Mouse (Mus musculus) layer of hippocampus, postnatal 10 days (tissue): ENCODE measurements around the gene A930009A15Rik. TPM values are rescaled to one million over a fixed set of nuclear protein-coding genes. Genes with fewer than 3 reads are reported as not detected.

Experiments used
- DNase-seq, 2 experiments: peaks; one replicate each; pipeline ENCODE4 v3.0.0; 2021; ENCODE audit warnings: low spot score in 2 of 2
- total RNA-seq, 2 experiments: library from RNA; stranded (reverse); gene quantifications; 2 replicates each; pipeline ENCODE4 v1.2.3; 2021

The A930009A15Rik gene
- total RNA-seq, 2 experiments from 2014 or later: 1.1 to 1.8 TPM

DNA sequence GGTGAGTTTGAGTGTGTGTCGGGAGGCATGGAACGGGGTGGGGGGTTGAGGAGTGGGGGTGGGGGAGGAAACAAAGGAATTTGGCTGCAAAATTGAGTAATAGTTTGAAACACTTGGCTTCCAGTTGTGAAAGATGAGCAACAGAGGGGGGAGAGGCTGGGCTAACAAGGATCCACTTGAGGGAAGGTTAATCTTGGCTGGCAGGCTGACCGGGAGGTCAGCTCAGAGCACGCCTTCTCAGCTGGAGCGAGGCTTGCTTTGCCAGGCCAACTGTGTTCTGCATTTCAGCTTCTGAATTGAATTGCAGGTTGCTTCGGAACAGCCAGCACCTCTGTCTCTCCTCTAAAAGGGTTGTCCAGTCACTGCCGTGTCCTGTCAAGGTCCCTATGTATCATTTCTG is 9.7 kb downstream of the A930009A15Rik start:
- DNase-seq: no peak

DNA sequence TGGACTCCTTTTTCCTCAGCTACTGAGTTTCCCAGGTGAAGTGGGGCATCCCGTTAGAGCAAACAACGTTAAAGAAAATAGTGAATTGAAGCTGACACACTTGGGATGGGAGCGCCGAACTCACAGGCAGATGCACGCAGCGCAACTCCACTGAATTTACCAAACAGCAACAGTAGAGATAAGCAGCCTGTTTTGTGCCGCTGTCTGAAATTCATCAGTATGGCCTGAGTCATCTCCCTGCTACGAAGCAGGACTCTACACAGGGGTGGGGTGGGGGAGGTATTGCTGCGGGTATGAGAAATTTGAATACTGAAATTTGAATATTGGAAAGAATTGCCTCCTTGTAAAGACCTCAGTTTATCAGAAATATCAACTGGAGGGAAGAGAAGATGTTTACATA is 12.2 kb downstream of the A930009A15Rik start:
- no peak for DNase-seq

DNA sequence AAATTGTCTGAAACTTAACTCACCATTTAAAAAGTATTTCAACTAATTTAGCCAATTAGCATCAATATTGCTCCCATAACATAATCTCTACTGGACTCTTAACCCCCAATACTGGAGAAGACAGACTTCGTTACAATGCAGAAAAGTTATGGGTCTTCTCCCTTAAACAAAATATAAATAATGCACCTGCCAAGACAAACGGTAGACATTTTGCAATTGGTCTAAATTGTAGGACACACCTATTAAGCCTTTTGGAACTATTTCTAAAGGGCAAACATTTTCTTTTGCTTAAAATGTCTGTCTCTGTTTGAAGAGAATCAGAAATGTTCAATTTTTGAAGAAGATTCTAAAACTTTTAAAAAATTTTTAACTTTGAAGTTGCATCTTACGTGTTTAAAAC is 13.3 kb downstream of the A930009A15Rik start:
- no peak for DNase-seq

DNA sequence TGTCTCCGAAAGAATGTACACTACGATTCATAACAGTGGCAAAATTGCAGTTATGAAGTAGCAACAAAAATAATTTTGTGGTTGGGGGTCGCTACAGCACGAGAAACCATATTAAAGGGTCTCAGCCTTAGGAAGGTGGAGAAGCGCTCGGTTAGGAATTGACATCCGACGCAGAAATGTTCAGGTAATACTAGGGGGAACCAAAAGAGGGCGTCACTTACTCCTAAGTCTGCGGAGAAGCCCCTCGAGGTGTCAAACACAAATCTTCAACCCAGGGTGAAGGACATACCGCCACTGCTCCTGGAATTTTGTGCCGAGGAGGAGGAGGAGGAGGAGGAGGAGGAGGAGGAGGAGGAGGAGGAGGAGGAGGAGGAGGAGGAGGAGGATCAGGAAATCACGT is 14.9 kb downstream of the A930009A15Rik start:
- DNase-seq: no peak

DNA sequence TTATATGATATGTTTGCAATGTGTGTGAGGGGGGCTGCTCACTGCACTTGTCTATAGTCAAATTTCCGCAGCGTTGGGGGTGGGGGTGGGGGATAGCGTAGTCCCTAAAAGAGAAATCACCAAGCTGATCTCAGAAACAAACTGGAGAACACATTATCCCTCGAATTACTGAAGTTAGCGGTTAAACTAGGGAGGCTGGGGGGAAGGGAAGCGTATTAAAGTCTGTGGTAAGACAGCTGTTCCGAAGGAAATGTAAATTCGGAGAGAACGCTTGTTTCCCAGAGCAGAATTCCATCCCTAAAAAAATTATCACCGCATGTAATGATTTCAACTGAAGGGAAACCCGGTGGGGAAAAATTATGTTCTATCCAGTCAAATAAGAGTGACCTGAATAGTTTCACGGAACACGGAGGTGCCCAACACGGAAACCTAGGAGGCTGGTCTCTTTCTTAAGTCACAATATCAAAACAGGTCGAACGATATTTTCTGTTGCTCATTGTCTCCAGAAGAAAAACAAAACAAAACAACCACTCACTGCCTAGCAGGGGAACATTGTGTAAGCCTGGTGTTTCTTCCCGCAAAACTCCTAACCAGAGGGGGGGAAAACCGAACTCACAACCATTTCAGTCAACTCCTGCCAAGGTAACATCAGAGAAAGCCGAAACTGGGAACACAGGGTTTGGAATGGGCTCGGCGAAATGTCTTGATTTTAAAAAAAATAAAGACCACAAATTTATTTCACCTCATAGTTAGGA is 15.9 kb downstream of the A930009A15Rik start:
- DNase-seq: no peak

DNA sequence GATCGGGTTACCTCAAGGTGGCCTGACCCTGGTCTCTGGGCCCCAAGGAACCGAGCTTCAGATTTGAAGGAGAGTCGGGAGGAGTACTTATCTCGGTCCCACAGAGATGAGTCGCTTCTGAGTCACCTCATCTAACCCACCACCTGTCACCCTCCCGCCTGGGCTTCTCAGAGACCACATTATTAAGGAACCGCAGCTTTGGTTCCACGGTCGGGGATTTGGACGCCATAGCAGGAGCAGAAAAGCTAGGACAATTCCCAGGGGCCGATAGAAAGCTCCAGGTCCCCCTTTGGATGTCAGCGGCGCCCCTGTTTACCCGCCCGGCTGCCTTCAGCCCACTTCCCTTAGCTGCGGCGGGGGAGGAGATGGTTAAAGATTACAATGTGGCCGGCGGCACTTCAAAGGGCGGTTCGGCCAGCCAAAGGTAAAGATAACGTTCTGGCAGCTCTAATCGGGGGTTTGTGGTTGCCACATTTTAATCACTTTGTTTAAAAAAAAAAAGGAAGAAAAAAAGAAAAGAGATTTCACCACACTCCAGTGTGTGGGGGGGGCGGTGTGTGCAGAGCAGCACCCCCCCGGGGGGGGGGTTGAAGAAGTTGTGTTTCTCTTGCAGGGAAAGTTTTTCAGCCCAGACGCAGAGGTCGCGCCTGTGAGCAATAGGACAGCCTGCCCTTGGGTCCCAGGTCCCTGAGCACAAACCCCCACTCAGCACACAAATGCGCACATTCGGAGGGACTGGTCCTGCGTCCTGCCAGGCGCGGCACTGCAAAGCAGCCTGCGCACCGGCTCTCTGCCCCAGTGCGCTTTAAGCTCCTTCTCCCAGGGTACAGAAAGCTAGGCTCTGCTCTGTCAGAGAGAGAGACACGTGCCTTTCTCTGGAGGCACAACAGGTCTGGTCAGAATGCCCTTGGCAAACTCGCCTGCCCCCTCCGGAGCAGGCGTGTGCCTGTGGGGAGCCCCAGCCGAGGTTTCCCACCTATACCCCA is 16.8 kb downstream of the A930009A15Rik start:
- DNase-seq: no peak

DNA sequence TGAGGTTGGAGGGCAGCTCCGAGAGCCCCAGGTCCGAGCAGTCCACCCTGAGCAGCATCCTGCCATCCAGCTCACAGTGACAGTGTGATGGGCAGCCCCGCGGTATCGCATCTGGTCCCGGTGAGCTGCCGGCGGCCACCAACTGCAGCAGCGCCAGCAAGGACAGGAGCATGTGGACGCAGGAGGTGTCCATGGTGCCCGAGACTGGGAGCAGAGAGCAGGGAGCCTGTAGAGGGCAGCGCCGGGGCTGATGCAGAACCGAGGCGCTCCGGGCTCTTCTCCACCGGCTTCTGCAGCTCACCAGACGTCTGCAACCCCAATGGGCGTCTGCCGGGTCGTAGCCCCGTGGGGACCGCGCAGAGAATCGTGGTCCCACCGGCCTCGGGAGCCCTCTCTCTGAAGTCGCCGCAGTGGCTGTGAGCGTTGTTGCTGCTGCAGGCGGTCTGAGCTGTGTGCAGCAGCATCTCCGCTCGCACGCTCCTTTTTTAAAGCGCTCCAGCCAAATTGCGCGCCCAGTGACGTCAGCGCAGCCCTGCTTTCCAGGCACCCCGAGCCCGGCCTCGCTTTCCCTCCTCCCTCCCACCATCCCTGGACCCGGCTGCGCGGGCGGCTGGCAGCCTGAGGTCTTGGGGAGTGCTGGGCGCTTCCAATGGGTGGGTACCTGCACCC is 17.6 kb downstream of the A930009A15Rik start, which contains the start of gene Lgr5:
TSS of gene Lgr5 (minus strand) at position 480 of the 669 bp plus-strand sequence.
- peak; percentile 49 to 60 for DNase-seq

DNA sequence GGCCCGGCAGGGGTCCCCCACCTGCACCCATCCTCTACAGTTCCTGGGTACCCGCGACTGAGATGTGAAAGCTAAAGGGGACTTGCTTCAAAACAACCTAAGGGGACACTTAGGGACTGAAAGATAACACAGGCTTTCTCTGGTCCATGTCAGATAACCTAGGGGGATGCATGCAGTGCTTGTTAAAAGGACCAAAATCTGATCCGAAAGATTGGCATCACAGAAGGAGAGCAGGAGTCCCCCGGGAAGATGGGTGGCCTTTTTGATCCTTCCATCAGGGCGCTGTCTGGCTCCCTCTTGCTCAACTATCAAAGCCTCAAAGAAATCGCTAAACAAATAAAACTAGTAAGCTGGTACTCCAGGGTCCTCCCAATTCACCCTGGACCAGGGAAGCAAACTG is 18.2 kb downstream of the A930009A15Rik start:
- no peak for DNase-seq

DNA sequence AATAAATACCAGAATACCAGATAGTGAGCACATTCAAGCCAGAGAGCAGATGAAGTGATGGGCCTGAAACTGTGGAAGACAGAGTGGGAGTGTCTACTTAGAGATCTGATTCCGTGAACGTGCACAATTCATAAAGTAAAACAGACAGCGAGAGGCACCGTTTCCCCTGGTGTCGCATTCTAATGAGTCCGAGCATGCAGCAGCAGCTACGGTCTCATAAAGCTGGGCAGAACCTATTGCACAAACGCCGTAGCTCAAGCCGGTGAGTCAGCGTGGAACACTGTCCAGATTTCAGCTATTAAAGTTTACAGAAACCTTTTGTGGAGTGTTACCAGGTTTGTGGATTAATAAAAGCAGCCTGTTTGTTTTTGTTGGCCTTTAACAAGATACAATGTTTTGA is 23.4 kb downstream of the A930009A15Rik start:
- no peak for DNase-seq

DNA sequence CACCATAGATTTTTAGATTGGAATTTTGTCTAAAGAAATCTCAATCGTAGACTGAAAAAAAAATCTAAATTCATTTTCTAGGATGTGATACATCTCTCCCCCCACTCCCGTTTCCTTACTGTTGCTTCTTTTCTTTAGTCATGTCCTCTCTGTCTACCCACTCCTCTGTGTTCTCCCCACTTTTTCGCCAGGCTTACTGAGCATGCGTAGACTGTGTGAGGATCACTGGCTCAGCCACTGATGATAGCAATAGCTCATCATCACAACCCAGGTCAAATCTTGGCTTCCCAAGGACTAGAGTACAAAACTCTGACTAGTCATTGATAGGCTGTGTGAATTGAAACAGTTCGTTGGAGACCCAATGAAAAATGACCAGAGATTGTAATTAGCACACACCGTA is 23.9 kb downstream of the A930009A15Rik start:
- DNase-seq: no peak

DNA sequence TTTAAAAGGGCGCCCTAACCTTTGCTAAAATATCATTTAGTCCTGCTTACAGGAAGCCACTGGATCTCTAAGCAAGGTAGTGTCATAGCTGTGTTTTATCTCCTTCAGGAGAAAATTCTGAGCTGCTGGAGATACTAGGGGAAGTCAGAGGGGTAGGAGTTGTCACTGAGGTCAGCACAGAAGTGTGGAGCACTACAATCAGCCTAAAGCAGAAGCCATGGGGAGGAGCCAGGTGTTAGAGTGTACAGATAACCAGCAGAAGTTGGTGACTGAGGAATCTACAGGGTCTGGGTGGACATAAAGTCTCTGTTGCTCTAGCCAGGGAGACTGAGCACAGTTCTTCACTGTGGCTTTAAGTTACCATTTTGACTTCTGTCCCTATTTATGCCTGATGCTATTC is 26.0 kb downstream of the A930009A15Rik start:
- DNase-seq: no peak

DNA sequence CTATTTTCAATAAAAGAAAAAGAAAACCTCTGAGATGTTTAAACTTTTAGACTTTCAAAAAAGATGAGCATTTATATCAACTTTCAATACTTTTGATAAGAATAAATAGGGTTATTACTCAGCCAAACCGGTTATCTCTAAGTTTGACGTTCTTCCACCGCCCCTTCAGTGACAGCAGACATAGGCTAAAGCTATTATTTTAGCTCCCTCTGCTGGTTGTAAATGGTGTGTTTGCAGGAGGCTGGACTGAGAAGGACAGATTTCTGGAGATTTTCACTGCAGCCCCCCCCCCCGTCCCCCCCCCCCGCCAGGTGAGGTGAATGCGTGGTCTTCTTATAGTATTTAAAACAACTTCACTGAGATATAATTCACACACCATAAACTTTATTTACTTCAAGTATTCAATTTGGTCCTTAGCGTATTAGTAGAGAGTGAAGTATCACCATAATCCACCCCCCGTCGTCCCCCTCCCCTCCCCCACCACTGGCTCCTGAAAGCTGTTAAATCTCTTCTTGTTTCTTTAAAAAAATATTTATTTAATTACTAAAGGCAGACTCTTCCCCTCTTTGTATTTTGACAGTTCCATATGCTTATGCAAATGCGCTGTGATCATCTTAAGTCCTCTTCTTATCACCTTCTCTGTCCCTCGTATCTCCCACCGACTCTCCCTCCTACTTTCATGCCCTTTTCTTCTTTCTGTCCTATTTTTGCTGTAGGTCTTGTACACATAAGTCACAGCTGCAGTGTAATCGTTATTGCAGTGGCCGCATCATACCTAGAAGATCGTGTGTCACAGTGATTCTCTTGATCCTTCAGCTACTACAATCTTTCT is 47.9 kb downstream of the A930009A15Rik start:
- DNase-seq: peak in 1 of 2 experiments; percentile 29

DNA sequence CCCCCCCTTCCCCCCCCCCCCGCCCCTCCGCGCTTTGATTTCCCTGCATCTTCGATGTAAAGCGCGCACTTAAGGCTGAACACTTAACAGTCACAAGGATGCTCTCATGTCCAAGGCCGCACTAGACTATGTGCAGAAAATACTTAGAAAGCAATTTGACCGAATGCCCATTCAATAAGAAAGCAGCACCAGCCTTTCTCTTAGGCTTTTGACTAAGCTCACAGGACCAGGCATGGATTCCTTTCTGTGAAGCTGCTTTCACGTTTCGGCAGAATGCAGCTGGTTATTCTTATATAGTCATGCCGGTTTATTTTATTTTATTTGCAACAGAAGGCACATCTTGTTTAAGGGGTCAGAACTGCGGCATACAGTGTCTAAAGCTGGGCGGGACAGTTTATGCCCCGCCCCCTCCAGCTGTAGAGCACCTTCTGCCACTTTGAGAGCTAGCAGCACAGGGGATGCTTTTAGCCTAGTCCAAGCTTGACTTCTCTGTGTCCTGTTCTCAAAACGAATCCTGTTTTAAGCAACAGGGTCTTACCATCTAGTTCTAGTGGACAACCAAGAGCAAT is 48.6 kb downstream of the A930009A15Rik start:
- no peak for DNase-seq

DNA sequence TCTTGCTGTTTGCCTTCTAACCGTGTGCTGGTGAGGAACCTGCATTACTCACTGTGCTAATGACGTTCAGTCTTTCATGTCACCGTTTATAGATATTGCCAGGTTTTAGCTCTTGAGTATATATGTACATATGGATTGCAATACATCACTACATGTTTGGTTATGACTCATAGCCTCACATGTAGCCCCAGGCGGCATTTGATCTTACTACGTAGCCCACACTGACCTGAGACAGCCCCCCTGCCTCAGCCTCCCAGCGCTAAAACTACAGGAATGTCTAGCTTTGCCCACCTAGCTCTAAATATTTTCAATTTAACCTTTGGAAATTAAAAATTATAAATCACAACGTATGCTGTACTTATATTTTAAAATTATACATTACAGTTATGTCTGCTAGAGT is 53.7 kb downstream of the A930009A15Rik start:
- no peak for DNase-seq

DNA sequence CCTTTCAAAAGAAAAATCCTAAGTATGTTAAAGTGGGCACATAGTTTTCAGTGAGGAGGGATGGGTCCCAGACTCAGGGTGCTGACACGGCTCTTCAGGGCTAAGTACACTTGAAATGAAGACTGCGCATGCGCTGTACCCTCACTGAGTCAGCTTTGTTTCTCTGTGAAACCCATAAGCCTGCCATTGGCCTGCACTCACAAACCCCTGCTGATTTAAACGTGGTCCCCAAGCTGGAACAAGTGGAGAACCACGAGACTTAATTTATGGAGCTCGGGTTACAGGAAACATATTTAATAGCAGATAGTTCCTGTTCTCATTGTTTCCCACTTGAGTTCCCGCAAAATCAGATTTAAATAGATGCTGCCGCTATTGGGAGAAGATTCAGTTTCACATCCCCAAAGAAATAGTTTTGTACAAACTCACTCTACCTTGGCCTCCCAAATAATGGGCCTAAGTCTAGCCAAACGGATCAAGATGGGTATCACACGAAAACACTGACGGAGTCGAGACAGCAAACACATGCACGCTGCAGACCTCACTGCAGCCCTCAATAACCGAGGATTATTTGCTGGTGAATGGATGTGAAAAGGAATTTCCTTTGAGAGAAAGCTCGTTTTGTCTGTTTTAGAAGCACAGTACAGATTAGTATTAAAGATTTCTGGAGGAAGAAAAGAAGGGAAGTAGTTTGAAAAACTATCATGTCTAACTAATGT is 54.3 kb downstream of the A930009A15Rik start:
- DNase-seq: peak; percentile 27 to 45

DNA sequence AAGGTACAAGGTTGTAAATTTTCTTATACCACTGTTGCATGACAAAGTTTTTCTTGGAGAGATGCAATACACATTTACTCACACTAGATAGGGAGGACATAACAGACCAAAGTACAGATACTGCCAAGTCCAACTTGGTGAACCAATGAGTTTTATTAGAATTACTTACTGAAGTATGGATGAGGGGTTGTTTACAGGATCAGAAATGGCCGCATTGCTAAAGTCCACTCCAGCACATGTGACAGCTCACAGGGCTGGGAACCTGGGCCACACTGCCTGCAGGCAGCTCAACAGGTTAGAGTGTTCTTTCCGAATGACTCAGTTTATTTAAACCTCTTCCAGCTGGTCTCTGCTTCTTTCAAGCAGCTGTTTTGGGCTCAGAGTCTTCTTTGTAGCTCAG is 55.2 kb downstream of the A930009A15Rik start:
- no peak for DNase-seq

DNA sequence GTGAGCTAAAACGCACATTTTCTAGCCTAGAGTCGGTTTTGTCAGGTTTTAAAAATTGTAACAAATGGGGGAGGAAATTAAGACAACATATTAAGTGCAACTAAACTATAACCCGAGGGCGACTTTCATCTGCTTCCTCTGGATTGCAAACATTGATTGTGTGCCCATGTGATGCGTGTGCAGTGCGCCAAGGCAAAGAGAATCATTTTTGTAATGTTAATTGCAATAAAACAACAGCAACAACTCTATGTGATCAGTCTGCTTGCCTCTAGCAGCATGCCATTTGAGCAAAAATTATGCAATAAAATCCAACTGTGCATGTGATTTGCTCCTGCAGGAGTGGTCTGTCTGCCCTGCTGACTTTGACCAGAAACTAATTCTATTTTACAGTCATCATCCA is 56.9 kb downstream of the A930009A15Rik start:
- no peak for DNase-seq
